Mouse (Mus musculus) intestine, embryonic 15.5 days (tissue): ENCODE results near the gene Spr. TPM values are rescaled to one million over a fixed set of nuclear protein-coding genes. Genes with fewer than 3 reads are reported as not detected.
"Not testable (repeated sequence)": the region's sequence is repeated elsewhere in the genome, so short reads cannot be mapped to it uniquely, and the experiment has no call there.

Experiments used
- ATAC-seq: fragments of 200-750 bp; cut with Nextera tagmentation; 2 replicates; pipeline ENCODE4 v1.8.0; 2017; ENCODE audit warnings: moderate TSS enrichment, moderate library complexity
- H3K27ac ChIP-seq: fragments of 300-500 bp; sonication (generic); 2 replicates; pipeline ENCODE4 v1.5.1; 2015; ENCODE audit warnings: mild to moderate bottlenecking, inconsistent platforms
- H3K27me3 ChIP-seq: fragments of 300-500 bp; sonication (generic); replicated peaks from 2 replicates; pipeline ENCODE4 v1.6.1; 2015; ENCODE audit warnings: inconsistent platforms
- H3K36me3 ChIP-seq: fragments of 300-500 bp; sonication (generic); 2 replicates; pipeline ENCODE4 v1.6.1; 2015; ENCODE audit warnings: inconsistent platforms
- H3K4me1 ChIP-seq: fragments of 300-500 bp; sonication (generic); replicated peaks from 2 replicates; pipeline ENCODE4 v1.6.1; 2015; ENCODE audit warnings: inconsistent platforms
- H3K4me2 ChIP-seq: fragments of 300-500 bp; sonication (generic); replicated peaks from 2 replicates; pipeline ENCODE4 v1.6.1; 2015; ENCODE audit warnings: mild to moderate bottlenecking, inconsistent platforms
- H3K4me3 ChIP-seq: fragments of 300-500 bp; sonication (generic); replicated peaks from 2 replicates; pipeline ENCODE4 v1.5.1; 2015; ENCODE audit warnings: inconsistent platforms
- H3K9ac ChIP-seq: fragments of 300-500 bp; sonication (generic); 2 replicates; pipeline ENCODE4 v1.6.1; 2015; ENCODE audit warnings: inconsistent platforms
- H3K9me3 ChIP-seq: fragments of 300-500 bp; sonication (generic); 2 replicates; pipeline ENCODE4 v1.6.1; 2016; ENCODE audit warnings: inconsistent platforms
- WGBS: fragments of 180-500 bp; shearing (Covaris S2); methylation state at CpG from one replicate; pipeline ENCODE4 v1.1.7; 2015; 5-methylcytosine and 5-hydroxymethylcytosine counted together
- polyA plus RNA-seq: library from polyadenylated mRNA; unstranded; fragments of >200 nt; fragmentation: Nextera tagmentation; extraction: Ambion mirVana; gene quantifications from 2 replicates; pipeline ENCODE4 v1.2.1, GENCODE M21; 2015

The Spr gene
- 77.0 and 82.9 TPM in 2 replicates for polyA plus RNA-seq

DNA sequence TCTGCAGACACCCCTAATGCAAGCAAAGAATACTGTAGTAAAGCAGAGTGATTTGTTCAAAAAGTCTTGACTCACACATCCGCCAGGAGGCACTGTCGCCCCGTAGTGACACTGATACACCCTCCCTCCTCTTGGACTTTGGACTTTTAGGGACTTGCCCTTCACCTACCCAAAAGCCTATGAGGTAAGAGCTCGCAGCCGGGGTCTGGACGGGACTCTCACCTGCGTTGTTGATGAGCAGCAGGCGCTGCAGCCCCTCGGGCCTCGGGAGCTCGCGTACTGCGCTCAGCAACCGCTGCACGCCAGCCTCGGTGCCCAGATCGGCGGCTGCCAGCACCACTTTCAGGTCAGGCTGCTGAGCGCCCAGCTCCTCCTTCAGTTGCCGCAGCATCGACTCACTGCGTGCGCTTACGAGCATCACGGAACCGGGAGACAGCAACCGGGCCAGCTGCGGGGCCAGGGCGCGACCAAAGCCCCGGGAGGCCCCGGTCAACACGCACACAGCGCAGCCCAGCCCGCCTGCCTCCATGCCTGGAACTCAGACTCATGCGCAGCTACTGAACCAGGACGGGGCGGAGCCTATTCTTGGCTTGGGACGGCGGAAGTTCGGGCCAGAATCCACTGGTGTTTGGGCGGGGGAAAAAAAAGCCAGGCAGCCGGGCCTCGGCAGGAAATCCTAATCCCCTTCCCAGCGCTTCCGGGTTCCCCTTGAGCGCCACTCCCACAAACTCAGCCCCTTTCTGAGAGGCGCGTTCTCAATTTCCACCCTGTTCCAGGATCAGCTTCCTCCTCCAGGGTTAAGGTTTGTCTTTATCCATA is at the start of gene Spr:
Gene Spr, minus strand, starts transcription at position 550 of the 819 bp plus-strand sequence.
- Histone ChIP-seq H3K4me3 (peak within 1 kb of the TSS; percentile 74), H3K27me3 (no peaks in the 10 kb centered on the region), H3K4me1 (0 out of 2 replicates have a peak, but pooled peaks cover 2% of the 10 kb centered on the region), H3K36me3 (peaks cover 6% of the 10 kb centered on the region; the same call in 1 of the 2 replicates), H3K9ac (peak within 1 kb of the TSS; percentile 87), H3K27ac (peak within 1 kb of the TSS; percentile 96), H3K4me2 (peak within 1 kb of the TSS; percentile 62), H3K9me3 (no peaks in the 10 kb centered on the region)
- ATAC-seq: peak; percentile 98
- under 1% methylated on average over 49 of the region's 49 CpGs for WGBS

DNA sequence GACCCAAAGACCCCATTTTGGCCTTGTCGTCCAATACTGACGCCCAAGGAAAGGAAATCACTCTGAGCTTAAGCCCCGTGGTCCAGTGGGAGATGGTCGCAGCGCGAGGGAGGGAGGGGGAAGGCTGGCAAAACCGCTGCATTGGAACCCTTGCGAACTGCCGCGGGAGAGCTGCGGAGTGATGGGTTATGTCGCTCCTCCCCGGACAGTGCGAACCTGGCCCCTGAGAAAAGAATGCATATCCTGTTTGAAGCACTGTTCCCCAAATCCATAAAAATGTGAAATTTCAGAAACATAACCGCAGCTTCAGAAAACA is 49.1 kb upstream of the Spr start:
- peaks cover 34% of the 10 kb centered on the region for H3K4me1 ChIP-seq
- H3K9me3 ChIP-seq: no peaks in the 10 kb centered on the region
- H3K4me3 ChIP-seq: peak overlapping the region; percentile 39; the same call in 1 of the 2 replicates
- 2% methylated on average over 15 of the region's 15 CpGs for WGBS
- peaks cover 69% of the 10 kb centered on the region for H3K27me3 ChIP-seq
- H3K36me3 ChIP-seq: no peaks in the 10 kb centered on the region
- H3K4me2 ChIP-seq: peak overlapping the region; percentile 86; the same call in 1 of the 2 replicates
- no peak for ATAC-seq
- no peak overlapping the region for H3K9ac ChIP-seq
- no peak overlapping the region for H3K27ac ChIP-seq

DNA sequence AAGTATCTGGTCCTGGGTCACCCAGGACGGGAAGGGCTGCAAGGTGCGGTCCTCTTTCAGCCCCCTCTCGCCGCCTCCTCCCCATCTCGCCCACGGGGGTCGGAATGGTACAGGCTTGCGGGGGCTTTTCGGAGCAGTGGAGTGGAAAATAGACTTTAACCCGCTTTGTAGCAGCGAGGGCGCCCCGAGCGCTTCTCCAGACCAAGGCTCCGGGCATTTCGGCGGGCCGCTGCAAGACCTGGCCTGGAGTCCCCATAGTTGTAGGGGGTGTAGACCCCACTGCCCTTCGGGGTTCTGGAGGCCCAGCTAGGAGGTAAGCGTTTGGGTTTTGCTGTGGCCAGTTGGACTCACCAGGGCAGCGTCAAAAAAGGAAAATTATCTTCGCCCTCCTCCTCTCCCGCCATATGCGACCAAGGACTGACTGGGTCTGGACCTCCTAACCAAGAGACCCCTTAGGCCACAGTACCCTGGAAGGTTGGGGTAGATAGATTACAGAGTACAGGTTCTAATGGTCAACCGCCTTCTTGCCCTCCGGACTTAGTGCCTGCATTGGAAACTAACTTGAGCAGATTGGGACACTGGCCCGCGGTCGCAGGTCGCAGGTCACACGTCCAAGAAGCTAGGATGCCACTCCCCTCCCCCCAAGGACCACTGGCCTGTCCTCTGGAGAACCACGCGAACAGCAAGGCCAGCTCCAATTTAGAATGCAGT is 48.6 kb upstream of the Spr start:
- peaks cover 34% of the 10 kb centered on the region for H3K4me1 ChIP-seq
- WGBS: 2% methylated on average over 33 of the region's 33 CpGs
- no peak overlapping the region for H3K27ac ChIP-seq
- H3K4me2 ChIP-seq: peak overlapping the region; percentile 86
- peak overlapping the region; percentile 22 for H3K4me3 ChIP-seq
- H3K9me3 ChIP-seq: no peaks in the 10 kb centered on the region
- H3K27me3 ChIP-seq: peaks cover 64% of the 10 kb centered on the region
- no peaks in the 10 kb centered on the region for H3K36me3 ChIP-seq
- no peak overlapping the region for H3K9ac ChIP-seq
- no peak for ATAC-seq

DNA sequence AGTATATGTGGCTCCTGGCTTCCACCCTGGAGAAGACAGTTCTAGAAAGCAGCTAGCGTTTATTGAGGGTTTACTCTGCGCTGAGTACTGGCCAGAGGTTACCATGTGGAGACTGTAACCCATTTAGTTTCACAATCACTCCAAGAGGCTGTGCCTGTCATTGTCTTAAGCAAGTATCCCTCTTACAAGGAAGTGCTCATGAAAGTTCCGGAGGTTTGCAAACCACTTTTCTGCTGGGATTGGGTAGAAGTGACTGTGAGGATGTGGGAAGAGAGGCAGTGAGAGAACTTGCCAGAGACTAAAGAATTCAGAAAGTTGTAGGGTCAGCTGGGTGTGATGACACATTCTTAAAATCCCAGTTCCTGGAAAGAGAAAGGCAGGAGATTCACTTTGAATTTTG is 46.4 kb upstream of the Spr start:
- H3K4me1 ChIP-seq: peaks cover 21% of the 10 kb centered on the region
- H3K27me3 ChIP-seq: peaks cover 45% of the 10 kb centered on the region
- no peak overlapping the region for H3K27ac ChIP-seq
- no peaks in the 10 kb centered on the region for H3K9me3 ChIP-seq
- no peak overlapping the region for H3K9ac ChIP-seq
- H3K36me3 ChIP-seq: no peaks in the 10 kb centered on the region
- 54% methylated on average over 3 of the region's 3 CpGs for WGBS
- H3K4me3 ChIP-seq: no peak overlapping the region
- ATAC-seq: no peak
- H3K4me2 ChIP-seq: no peak overlapping the region

DNA sequence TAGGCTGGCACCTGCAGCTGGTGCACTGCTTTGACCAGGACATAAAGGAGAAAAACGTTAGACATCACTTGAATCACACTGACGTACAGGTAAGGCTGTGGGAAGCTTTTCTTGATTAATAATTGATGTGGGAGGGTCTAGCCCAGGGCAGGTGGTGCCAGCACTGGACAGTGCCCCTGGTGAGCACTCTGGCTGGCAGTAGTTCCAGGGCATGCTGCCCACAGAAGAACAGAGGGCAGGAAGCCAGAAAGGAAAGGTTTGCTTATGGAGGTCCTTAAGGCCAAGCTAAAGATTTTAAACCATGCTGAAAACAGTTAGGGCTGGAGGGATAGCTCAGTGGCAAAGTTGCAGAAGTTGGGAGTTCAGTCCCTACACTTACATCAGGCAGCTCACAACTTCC is 42.5 kb upstream of the Spr start:
- H3K4me3 ChIP-seq: no peak overlapping the region
- ATAC-seq: no peak

DNA sequence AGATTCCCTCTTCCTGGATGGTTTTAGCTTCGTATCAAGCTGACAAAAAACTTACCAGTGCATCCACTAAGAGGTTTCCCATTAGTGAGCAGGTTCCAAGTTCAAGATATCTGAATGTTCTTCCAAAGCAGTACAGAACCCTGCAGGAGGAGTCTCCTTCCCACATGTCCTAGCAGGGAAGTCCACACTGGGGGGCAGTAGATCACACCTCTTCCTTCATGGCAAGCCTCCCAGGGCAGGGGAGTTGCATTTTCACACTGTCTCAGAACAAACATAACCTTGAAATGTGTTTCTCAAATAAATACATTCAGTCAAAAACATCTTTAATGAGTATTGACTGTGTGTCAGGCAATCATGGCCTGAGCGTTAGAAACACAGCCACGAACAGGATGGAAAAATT is 42.0 kb upstream of the Spr start:
- Histone ChIP-seq H3K4me1 (no peaks in the 10 kb centered on the region), H3K27ac (no peak overlapping the region), H3K4me3 (no peak overlapping the region), H3K27me3 (peaks cover 7% of the 10 kb centered on the region; the same call in 1 of the 2 replicates), H3K9me3 (no peaks in the 10 kb centered on the region), H3K4me2 (no peak overlapping the region), H3K36me3 (no peaks in the 10 kb centered on the region), H3K9ac (no peak overlapping the region)
- ATAC-seq: no peak
- WGBS: 71% methylated on average over 3 of the region's 3 CpGs

More for the DNA sequence above, 42.5 kb upstream of the Spr start:
- no peaks in the 10 kb centered on the region for H3K4me1 ChIP-seq
- no peak overlapping the region for H3K27ac ChIP-seq
- H3K4me2 ChIP-seq: no peak overlapping the region
- peaks cover 8% of the 10 kb centered on the region; the same call in 1 of the 2 replicates for H3K27me3 ChIP-seq
- H3K9ac ChIP-seq: no peak overlapping the region
- H3K36me3 ChIP-seq: no peaks in the 10 kb centered on the region
- 59% methylated on average over 2 of the region's 2 CpGs for WGBS
- H3K9me3 ChIP-seq: no peaks in the 10 kb centered on the region

DNA sequence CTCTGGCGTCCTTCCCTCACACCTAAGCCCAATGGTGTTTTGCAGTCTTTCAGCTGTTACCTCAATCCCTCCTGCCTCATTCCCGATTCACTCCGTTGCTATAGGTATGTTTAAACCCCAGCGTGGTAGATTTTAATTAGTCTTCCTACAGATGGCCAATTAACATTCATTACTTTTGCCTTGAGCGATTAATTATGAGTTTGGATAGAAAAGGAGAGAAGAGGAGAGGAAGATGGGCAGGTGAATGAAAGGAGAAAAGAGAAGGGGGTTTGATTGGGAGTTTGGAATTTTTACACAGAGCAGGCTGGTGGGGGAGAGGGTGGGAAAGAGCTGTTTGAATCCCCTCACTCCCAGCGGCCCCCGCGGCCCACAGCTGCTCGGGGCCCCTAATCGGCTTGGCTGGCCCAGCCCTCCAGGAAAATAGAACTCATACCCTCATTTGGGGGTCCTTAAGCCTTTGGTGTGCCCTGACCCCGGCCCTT is 27.9 kb upstream of the Spr start:
- Histone ChIP-seq H3K4me3 (no peak overlapping the region), H3K27ac (no peak overlapping the region), H3K9me3 (no peaks in the 10 kb centered on the region), H3K9ac (no peak overlapping the region), H3K4me2 (no peak overlapping the region), H3K27me3 (no peaks in the 10 kb centered on the region), H3K36me3 (no peaks in the 10 kb centered on the region), H3K4me1 (no peaks in the 10 kb centered on the region)
- no peak for ATAC-seq
- WGBS: 57% methylated on average over 11 of the region's 11 CpGs

DNA sequence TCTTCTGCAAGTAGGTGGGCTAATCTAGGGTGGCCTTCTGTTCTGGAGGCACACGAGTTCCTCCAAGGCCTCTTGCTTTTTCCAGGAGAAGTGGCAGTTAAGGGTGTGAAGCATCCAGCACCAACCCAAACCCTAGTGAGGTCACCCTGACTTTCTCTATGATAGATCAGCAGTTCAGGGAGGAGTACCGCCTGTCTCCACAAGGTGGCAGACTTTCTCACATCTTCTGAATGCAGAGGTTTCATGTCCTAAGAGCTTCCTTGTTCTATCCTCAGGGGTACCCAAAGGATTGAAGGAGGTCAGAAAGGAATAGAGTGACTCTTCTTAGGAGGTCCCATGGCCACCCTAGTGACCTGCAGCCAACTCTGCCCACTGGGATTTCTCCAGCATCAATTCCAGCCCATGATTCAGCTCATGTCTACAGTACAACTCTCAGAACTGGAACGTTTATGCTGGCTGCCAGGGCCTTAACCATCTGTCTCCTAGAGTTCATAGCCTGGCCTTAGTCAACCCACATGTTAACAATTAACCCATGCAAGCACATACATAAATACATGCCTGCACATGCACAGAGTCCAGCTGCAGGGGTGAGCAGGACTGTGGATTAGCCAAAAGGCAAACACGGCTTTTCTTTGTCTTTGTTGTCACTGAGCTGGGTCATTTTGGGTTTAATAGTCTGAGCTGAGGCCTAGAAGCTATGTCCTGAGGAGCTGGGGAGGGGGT is 22.8 kb upstream of the Spr start:
- Histone ChIP-seq H3K4me3 (no peak overlapping the region), H3K9me3 (no peaks in the 10 kb centered on the region), H3K9ac (no peak overlapping the region), H3K27ac (no peak overlapping the region), H3K4me1 (no peaks in the 10 kb centered on the region), H3K27me3 (no peaks in the 10 kb centered on the region), H3K4me2 (no peak overlapping the region), H3K36me3 (no peaks in the 10 kb centered on the region)
- 38% methylated on average over 4 of the region's 4 CpGs for WGBS
- ATAC-seq: peak; percentile 30; the same call in 1 of the 2 replicates

DNA sequence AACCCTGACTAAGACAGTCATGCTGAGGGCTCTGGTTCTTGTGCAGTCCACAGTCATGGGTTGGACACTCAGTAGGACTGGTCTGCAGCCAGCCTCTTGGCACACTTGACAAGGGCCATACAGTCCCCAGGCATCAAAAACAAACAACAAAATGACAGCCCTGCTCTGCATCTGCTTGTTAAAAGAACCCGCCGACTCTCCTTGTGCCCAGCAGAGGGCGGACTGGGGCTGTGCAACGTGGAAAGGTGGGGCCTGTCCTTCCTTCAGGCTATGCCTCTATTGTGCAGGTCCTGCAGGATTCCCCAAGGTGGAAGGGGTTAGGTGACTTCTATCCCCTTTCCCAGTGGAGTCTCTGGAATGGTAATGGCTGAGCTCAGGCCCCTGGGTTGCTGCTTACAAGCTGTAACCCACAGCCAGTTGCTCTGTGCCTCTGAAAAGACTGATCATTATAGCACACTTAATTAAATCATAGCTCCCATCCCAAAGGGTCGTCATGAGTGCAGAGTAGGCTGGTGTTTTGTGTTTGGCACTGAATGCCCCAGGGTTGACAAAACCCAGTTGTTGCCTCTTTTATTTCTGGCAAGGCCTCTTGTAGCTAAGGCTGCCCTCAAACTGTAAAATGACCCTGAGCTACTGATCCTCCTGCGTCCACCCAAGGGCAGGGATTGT is 21.7 kb upstream of the Spr start:
- ATAC-seq, H3K27ac ChIP-seq, H3K27me3 ChIP-seq, H3K36me3 ChIP-seq, H3K9me3 ChIP-seq, H3K9ac ChIP-seq, H3K4me1 ChIP-seq, H3K4me3 ChIP-seq, H3K4me2 ChIP-seq: not testable (repeated sequence)
- WGBS: 20% methylated on average over 6 of the region's 6 CpGs

DNA sequence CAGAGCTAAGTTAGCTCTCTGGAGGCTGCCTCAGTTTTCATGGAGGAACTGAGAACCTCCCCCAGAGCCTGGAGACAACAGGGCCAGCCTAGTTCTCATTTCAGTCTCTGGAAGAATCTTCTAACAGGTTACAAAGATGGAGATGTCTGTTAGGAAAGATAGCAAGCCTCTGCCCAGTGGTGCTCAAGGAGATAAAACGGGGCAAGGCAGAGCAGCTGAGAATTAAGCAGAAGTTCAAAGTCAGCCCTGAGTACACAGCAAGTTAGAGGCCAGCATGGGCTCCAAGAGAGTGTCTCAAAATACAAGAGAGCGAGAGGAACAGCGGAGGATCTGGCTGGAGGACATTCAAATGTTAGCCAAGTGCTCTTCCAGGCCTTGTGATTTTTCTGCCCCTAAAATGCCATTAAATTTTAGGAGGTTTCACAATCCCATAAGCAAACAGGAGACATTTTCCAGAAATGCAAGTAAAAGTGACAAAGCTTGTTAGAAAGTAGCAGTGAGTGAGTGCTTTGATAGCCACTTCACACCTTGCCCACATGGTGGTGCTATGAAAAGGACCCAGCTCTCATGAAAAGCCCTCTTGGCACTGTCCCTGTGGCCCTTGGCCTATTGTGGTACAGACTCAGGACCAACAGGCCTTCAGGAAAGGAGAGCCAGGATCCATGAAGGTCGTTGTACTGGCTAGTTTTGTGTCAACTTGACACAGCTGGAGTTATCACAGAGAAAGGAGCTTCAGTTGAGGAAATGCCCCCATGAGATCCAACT is 20.7 kb upstream of the Spr start:
- not testable (repeated sequence) for H3K27me3 ChIP-seq, H3K9me3 ChIP-seq, H3K4me3 ChIP-seq, H3K4me2 ChIP-seq, H3K9ac ChIP-seq, H3K27ac ChIP-seq, H3K4me1 ChIP-seq, H3K36me3 ChIP-seq, ATAC-seq
- 72% methylated on average over 4 of the region's 4 CpGs for WGBS

DNA sequence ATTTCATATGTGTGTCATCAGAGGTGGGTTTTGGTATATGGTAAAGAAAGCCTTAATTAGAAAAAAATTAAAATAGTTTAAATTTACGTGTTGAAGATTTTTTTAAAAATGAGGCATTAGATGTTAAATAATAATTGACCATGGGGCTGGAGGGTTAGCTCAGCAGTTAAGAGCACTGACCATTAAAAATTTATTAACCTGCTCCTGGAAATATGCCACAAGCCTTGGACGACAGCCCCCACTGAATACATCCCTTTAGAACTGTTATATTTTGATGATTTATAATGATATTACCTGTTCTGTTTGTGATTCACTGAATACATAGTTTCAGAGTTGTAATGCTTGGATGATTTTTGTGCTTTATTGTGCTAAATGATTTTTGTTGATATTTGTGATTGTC is 19.0 kb upstream of the Spr start:
- not testable (repeated sequence) for H3K4me2 ChIP-seq, H3K4me3 ChIP-seq, H3K9ac ChIP-seq, H3K4me1 ChIP-seq, H3K36me3 ChIP-seq, ATAC-seq, H3K27me3 ChIP-seq, H3K9me3 ChIP-seq, H3K27ac ChIP-seq
- 80% methylated on average over 2 of the region's 2 CpGs for WGBS
